Mouse (Mus musculus) erythroblast, embryonic 14.5 days (primary cell): ENCODE data around the gene Lrrc37a.

Experiments used
- GATA1 ChIP-seq: IDR thresholded peaks from 2 replicates; pipeline ENCODE4 v1.6.1; 2012; ENCODE audit warnings: low read length, inconsistent platforms, mixed read lengths
- TAL1 ChIP-seq: IDR thresholded peaks from 3 replicates; pipeline ENCODE4 v1.6.1; 2012; ENCODE audit warnings: low read length, inconsistent platforms, mixed read lengths

- no peak for TF ChIP-seq GATA1
- no peak for TF ChIP-seq TAL1
Observed at GRCm38 (mm10) chr11:103443678-103444077, 60.7 kb downstream of the Lrrc37a start.
